Mouse (Mus musculus) kidney, embryonic 15.5 days (tissue): ENCODE results near the gene Casc3. TPM values are rescaled to one million over a fixed set of nuclear protein-coding genes. Genes with fewer than 3 reads are reported as not detected.
A peak's percentile ranks its signal among the peaks of the same experiment; 100 is the strongest.

Source experiments
- ATAC-seq: fragments of 200-750 bp; cut with Nextera tagmentation; replicated peaks from 2 replicates; pipeline ENCODE4 v1.8.0; 2017; ENCODE audit warnings: moderate TSS enrichment; ENCODE audit not compliant: low FRiP score
- H3K27ac ChIP-seq: fragments of 300-500 bp; sonication (generic); 2 replicates; pipeline ENCODE4 v1.5.1; 2015; ENCODE audit warnings: mild to moderate bottlenecking, inconsistent platforms
- H3K27me3 ChIP-seq: fragments of 300-500 bp; sonication (generic); 2 replicates; pipeline ENCODE4 v1.6.1; 2015; ENCODE audit warnings: inconsistent platforms
- H3K36me3 ChIP-seq: fragments of 300-500 bp; sonication (generic); 2 replicates; pipeline ENCODE4 v1.6.1; 2015; ENCODE audit warnings: inconsistent platforms
- H3K4me1 ChIP-seq: fragments of 300-500 bp; sonication (generic); 2 replicates; pipeline ENCODE4 v1.6.1; 2015; ENCODE audit warnings: inconsistent platforms
- H3K4me2 ChIP-seq: fragments of 300-500 bp; sonication (generic); 2 replicates; pipeline ENCODE4 v1.6.1; 2015; ENCODE audit warnings: moderate library complexity, mild to moderate bottlenecking, inconsistent platforms
- H3K4me3 ChIP-seq: fragments of 300-500 bp; sonication (generic); replicated peaks from 2 replicates; pipeline ENCODE4 v1.5.1; 2015; ENCODE audit warnings: mild to moderate bottlenecking, inconsistent platforms
- H3K9ac ChIP-seq: fragments of 300-500 bp; sonication (generic); 2 replicates; pipeline ENCODE4 v1.6.1; 2015; ENCODE audit warnings: mild to moderate bottlenecking, inconsistent platforms
- H3K9me3 ChIP-seq: fragments of 300-500 bp; sonication (generic); replicated peaks from 2 replicates; pipeline ENCODE4 v1.6.1; 2016; ENCODE audit warnings: inconsistent platforms
- WGBS: fragments of 180-500 bp; shearing (Covaris S2); methylation state at CpG from one replicate; pipeline ENCODE4 v1.1.7; 2015; ENCODE audit warnings: mixed read lengths; 5-methylcytosine and 5-hydroxymethylcytosine counted together
- polyA plus RNA-seq: library from polyadenylated mRNA; unstranded; fragments of >200 nt; fragmentation: Nextera tagmentation; extraction: Ambion mirVana; gene quantifications from 2 replicates; pipeline ENCODE4 v1.2.1, GENCODE M21; 2015

The Casc3 gene
- polyA plus RNA-seq, 1 experiment from 2014 or later: 40.6 TPM

DNA sequence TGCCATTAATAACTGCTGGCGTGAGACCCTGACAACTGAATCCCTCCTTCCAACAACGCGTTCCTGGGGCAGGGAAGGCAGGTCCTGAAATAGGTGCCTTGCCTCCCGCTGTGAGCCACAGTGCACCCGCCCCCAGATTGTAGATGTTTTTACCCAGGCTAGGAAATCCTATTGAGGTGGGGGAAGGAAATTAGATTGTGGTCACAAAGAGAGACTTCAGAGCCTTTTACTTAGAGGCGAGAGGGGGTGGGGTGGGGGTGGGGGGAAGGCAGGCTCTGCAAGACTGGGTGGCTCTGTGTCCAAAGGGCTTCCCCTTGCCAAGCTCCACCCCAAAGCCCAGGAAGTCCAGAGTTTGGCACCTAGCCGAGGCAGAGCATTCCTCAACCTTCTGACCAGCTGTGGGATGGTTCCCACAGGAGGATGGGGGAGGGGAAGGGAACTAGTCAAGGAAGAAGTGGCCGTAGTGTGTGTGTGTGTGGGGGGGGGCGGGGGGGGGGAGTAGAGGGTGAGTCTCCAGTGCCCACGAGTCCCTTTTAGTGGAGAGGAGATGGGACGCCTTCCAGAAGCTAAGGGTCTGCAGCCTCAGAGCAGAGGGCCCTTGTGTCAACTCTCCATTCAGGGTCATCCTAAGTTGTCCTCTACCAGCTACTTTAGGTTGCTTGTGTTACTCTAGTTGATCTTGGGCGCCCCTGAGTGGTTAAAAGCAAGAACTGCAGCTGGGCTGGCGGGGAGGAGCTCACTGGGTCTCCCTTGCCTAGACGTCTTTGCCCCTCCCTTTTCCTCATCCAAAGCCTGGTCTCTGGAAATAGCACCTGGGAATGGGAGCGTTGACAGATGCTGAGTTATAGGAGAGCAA lies 18.1 kb upstream of the Casc3 start:
- Histone ChIP-seq H3K9me3 (no peaks in the 10 kb centered on the region), H3K36me3 (no peaks in the 10 kb centered on the region), H3K9ac (peak overlapping the region; percentile 29; the same call in 1 of the 2 replicates), H3K27ac (peak overlapping the region; percentile 98), H3K4me3 (peak overlapping the region; percentile 17; the same call in 1 of the 2 replicates), H3K4me1 (peaks cover 77% of the 10 kb centered on the region), H3K4me2 (peak overlapping the region; percentile 51), H3K27me3 (no peaks in the 10 kb centered on the region)
- ATAC-seq: peak; percentile 68
- under 1% methylated on average over 14 of the region's 15 CpGs for WGBS

DNA sequence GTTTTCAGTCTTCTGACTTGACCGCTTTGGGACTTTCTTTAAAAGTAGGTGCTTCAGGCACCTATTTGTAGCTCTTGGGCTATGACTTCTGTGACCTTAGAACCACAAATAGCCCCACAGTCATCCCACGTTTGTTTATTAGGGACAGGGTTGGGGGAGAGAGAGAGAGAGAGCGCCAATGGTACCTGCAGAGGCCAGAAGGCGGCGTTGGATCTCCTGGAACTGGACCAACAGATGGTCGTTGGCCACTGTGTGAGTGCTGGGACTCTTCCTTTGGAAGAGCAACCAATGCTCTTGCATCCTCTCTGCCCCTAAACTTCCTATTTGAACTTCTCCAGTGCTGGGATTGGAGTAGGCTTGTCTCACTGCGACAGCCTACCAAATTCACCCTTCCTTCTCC lies 17.5 kb upstream of the Casc3 start:
- ATAC-seq: no peak
- peak overlapping the region; percentile 33 for H3K4me2 ChIP-seq
- H3K27me3 ChIP-seq: no peaks in the 10 kb centered on the region
- peaks cover 74% of the 10 kb centered on the region for H3K4me1 ChIP-seq
- H3K9me3 ChIP-seq: no peaks in the 10 kb centered on the region
- 25% methylated on average over 7 of the region's 7 CpGs for WGBS
- peak overlapping the region; percentile 12; the same call in 1 of the 2 replicates for H3K9ac ChIP-seq
- no peaks in the 10 kb centered on the region for H3K36me3 ChIP-seq
- H3K27ac ChIP-seq: peak overlapping the region; percentile 98
- H3K4me3 ChIP-seq: no peak overlapping the region

DNA sequence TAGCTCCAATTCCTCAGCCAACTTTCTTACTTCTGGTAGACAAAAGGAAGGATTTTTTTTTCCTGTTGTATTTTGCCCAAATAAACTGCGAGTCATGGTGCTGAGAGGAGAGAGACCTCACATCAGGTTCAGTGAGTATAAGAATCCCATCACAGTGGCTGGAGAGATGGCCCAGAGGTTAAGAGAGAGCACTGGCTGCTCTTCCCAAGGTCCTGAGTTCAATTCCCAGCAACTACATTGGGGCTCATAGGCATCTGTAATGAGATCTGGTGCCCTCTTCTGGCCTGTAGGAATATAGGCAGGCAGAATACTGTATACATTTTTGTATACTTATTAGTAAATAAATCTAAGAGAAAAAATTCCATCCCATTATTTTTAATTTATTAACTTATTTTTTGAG lies 17.0 kb upstream of the Casc3 start:
- Histone ChIP-seq H3K4me1 (peaks cover 74% of the 10 kb centered on the region), H3K27me3 (no peaks in the 10 kb centered on the region), H3K4me3 (no peak overlapping the region), H3K36me3 (no peaks in the 10 kb centered on the region), H3K27ac (peak overlapping the region; percentile 98), H3K9ac (no peak overlapping the region), H3K9me3 (no peaks in the 10 kb centered on the region), H3K4me2 (no peak overlapping the region)
- no peak for ATAC-seq
- WGBS: 96% methylated on average over 1 of the region's 1 CpGs

DNA sequence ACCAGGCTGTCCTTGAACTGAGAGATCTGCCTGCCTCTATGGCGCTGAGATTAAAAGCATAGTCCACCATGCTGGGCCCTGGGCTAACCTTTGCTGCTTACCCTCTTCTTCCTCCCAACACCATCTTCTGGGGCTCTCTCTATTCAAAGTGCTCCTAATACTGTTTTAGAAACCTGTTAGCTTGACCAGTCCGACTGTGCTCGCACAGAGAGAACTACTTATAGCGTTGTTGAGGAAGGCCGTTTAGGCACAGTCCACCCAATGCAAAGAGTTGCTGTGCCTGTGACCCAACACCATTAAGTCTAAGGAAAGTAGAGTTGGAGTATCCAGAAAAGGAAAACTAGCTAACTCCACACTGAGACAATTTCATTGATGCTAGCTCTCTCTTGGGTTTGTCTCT lies 16.6 kb upstream of the Casc3 start:
- Histone ChIP-seq H3K4me1 (peaks cover 72% of the 10 kb centered on the region), H3K9ac (no peak overlapping the region), H3K4me2 (peak overlapping the region; percentile 96; the same call in 1 of the 2 replicates)

DNA sequence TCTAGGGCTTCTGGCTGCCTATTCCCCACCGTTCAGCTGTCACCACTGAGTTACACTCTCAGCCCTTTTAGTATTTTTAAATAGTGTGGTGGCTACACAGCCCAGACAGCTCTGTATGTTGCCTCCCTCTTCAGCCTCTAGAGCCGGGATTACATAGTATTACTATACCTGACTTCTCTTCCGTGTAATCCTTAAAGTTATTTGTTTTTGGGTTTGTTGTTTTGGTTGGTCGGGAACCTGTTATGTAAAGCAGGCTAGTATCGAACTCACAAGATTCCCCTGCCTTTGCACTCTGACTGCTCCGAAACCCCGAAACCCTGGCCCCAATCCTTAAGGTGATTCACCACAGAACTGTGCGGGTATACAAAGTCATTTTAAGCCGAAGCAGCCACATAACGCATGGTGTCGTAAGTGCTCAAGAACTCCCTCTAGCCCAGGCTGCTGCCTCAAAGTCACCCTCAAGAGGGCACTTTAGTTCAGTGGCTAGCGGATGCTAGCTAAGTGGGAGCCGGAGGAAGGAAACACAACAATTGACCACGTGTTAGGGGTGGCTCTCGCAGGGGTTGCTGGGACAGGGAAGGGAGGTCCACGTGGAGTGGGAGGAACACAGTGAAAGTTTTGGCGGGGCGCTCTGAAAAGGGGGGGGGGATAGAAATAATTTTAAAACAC lies 16.0 kb upstream of the Casc3 start:
- H3K9ac ChIP-seq: peak overlapping the region; percentile 61
- H3K4me1 ChIP-seq: peaks cover 71% of the 10 kb centered on the region
- H3K4me2 ChIP-seq: peak overlapping the region; percentile 96
- no peaks in the 10 kb centered on the region for H3K27me3 ChIP-seq
- H3K36me3 ChIP-seq: no peaks in the 10 kb centered on the region
- 11% methylated on average over 18 of the region's 18 CpGs for WGBS
- H3K9me3 ChIP-seq: no peaks in the 10 kb centered on the region
- peak overlapping the region; percentile 56 for H3K4me3 ChIP-seq
- ATAC-seq: peak; percentile 80
- H3K27ac ChIP-seq: peak overlapping the region; percentile 90

More for the DNA sequence above, 16.6 kb upstream of the Casc3 start:
- WGBS: 94% methylated on average over 5 of the region's 5 CpGs
- Histone ChIP-seq H3K27me3 (no peaks in the 10 kb centered on the region), H3K27ac (peak overlapping the region; percentile 90), H3K9me3 (no peaks in the 10 kb centered on the region), H3K36me3 (no peaks in the 10 kb centered on the region), H3K4me3 (0 out of 2 replicates have a peak overlapping the region, but pooled peaks have one; percentile 56)
- no peak for ATAC-seq

DNA sequence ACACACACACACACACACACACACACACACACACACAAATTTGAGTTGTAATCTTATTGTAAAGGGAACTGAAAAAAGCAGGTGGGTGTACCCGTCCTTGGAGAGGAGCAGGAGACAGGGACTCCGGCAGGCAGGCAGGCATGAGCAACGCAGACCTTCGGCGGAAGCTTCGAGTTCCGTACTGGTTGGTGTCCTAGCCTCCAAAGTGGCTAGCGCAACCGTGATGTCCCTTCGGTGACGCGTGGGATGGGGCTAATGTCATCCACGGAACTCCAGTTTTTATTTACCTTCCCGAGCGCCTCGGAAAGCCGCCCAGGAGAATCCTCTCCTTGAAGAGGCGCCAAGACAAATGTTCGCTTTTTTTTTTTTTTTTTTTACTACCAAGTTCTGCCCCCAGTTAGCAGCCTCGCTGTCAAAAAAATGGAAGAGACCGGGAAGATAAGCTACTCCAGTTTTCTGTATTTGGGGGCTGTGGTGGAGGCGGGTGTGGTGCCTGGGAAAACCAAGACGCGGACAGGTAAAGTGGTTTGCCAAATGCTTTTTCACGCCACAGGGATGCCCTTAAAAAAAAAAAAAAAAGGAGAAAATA lies 15.4 kb upstream of the Casc3 start:
- H3K4me3 ChIP-seq: peak overlapping the region; percentile 56
- H3K27me3 ChIP-seq: no peaks in the 10 kb centered on the region
- no peaks in the 10 kb centered on the region for H3K9me3 ChIP-seq
- no peaks in the 10 kb centered on the region for H3K36me3 ChIP-seq
- H3K4me2 ChIP-seq: peak overlapping the region; percentile 96
- H3K27ac ChIP-seq: peak overlapping the region; percentile 90
- peaks cover 71% of the 10 kb centered on the region for H3K4me1 ChIP-seq
- H3K9ac ChIP-seq: peak overlapping the region; percentile 61
- no peak for ATAC-seq
- under 1% methylated on average over 25 of the region's 25 CpGs for WGBS

DNA sequence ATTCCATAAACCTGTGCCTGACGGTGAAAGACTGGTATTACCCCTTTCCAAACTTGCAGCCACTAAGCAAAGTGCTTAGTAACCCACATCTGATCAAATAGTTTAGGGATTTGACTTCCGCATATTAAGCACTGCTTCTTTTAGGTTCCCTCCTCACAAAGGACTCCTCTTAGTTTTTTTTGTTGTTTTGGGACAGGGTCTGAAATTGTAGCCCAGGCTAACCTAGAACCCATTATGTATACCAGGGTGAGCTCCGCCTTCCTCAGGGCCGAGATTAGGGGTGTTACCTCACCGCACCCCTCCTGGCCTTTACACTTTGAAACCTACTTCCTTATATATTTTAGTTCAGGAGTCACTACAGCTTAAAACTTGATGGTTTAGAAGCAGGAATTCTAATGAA lies 14.9 kb upstream of the Casc3 start:
- H3K27me3 ChIP-seq: no peaks in the 10 kb centered on the region
- no peak for ATAC-seq
- H3K9ac ChIP-seq: peak overlapping the region; percentile 61
- H3K9me3 ChIP-seq: no peaks in the 10 kb centered on the region
- WGBS: 37% methylated on average over 5 of the region's 5 CpGs
- peak overlapping the region; percentile 96 for H3K4me2 ChIP-seq
- H3K4me3 ChIP-seq: peak overlapping the region; percentile 56
- peak overlapping the region; percentile 90 for H3K27ac ChIP-seq
- peaks cover 67% of the 10 kb centered on the region for H3K4me1 ChIP-seq
- no peaks in the 10 kb centered on the region for H3K36me3 ChIP-seq

DNA sequence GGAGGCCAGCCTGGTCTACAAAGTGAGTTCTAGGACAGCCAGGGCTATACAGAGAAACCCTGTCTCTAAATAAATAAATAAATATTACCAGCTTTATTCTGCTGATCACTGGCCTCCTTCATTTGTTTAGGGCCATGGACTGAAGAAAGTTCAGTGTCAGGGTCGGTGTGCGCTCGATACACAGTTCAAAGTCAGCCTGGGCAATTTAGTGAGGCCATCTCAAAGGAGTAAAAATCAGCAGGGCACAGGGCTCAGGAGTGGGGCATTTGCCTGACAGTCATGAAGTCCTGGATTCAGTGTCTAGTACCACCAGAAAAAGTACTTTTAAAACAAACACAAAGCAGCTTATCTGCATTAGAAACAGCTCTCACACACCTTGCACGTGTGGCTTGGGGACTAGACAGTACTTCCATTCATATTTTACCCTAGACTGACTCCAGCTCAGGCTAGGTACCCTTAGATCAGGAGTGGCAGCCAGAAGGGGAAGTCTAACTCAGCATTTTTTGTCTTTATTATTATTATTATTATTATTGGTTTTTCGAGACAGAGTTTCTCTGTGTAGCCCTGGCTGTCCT lies 14.0 kb upstream of the Casc3 start:
- Histone ChIP-seq H3K36me3 (no peaks in the 10 kb centered on the region), H3K4me2 (no peak overlapping the region), H3K27me3 (no peaks in the 10 kb centered on the region), H3K4me3 (no peak overlapping the region), H3K27ac (0 out of 2 replicates have a peak overlapping the region, but pooled peaks have one; percentile 14), H3K9me3 (no peaks in the 10 kb centered on the region), H3K4me1 (peaks cover 58% of the 10 kb centered on the region), H3K9ac (no peak overlapping the region)
- WGBS: 83% methylated on average over 5 of the region's 5 CpGs
- no peak for ATAC-seq

DNA sequence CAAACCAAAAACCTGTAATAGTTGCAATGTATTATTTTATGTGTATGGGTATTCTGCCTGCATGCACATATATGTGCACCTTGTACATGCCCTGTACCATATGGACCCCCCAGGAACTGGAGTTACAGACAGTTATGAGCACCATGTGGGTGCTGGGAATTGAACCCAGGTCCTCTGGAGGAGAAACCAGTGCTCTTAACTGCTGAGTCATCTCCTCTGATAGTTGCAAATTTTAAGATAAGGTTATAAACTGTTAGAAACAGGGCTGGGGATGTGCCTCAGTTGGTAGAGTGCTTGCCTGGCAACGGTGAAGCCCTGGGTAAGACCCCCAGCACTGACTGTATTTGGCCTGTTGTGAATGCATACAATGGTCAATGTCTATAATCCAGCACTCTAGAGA lies 13.3 kb upstream of the Casc3 start:
- peaks cover 50% of the 10 kb centered on the region for H3K4me1 ChIP-seq
- H3K27me3 ChIP-seq: no peaks in the 10 kb centered on the region
- H3K27ac ChIP-seq: no peak overlapping the region
- ATAC-seq: no peak
- no peak overlapping the region for H3K4me2 ChIP-seq
- 80% methylated on average over 1 of the region's 1 CpGs for WGBS
- no peak overlapping the region for H3K9ac ChIP-seq
- H3K4me3 ChIP-seq: no peak overlapping the region
- no peaks in the 10 kb centered on the region for H3K9me3 ChIP-seq
- H3K36me3 ChIP-seq: no peaks in the 10 kb centered on the region

DNA sequence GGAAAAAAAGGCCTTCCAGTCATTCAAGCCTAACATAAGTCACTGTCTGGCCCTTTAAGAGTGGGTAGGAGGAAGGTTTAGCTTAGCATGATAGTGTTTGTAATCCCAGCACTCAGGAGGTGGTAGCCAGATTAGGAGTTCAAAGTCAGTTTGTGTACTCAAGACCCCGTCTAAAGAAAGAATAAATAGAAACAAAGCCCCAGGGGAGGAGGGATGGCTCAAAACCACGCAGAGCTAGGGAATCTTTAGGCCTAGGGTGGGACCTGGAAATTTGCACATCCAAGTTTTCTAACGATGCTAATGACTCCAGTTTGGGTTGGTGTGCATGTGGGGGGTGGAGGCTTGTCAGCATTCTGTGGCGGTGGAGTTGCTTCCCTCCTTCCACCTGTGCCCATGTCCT lies 12.6 kb upstream of the Casc3 start:
- H3K4me1 ChIP-seq: peaks cover 44% of the 10 kb centered on the region
- no peak overlapping the region for H3K4me3 ChIP-seq
- 16% methylated on average over 4 of the region's 4 CpGs for WGBS
- no peaks in the 10 kb centered on the region for H3K9me3 ChIP-seq
- H3K36me3 ChIP-seq: no peaks in the 10 kb centered on the region
- H3K27me3 ChIP-seq: no peaks in the 10 kb centered on the region
- H3K4me2 ChIP-seq: no peak overlapping the region
- no peak overlapping the region for H3K27ac ChIP-seq
- ATAC-seq: no peak
- peak overlapping the region; percentile 2; the same call in 1 of the 2 replicates for H3K9ac ChIP-seq

DNA sequence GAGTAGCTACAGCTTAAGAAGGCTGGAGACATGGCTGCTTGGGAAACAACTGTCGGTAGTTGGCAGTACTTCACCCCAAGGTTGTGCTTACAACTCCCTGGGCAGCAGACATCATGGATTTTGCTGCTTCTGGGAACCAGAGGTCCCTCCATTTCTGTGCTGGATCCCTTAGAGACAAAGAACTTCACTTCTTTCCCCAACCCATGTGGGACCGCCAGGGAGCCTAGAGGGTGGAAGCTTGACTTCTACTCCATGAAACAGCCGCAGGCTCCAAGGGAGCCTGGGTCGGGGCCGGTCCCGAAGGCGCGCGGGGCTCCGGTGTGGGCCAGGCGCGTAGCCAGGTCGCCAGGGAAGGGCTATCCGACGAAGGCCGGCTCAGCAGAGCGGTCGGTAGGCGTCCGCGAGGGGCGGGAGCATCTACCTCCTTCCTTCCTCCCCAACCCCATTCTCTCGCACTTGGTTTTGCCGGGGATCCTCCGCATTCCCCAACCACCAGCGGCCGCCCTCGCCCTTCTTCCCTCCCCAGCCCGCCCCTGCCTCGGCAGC lies 10.2 kb upstream of the Casc3 start:
- WGBS: 0% methylated on average over 27 of the region's 30 CpGs
- Histone ChIP-seq H3K27ac (peak overlapping the region; percentile 100), H3K9me3 (no peaks in the 10 kb centered on the region), H3K36me3 (peaks cover 17% of the 10 kb centered on the region), H3K4me1 (peaks cover 49% of the 10 kb centered on the region), H3K9ac (peak overlapping the region; percentile 100), H3K4me3 (peak overlapping the region; percentile 100), H3K27me3 (no peaks in the 10 kb centered on the region), H3K4me2 (peak overlapping the region; percentile 77)
- peak; percentile 54 for ATAC-seq
